10 mouse cellular contexts compared by ENCODE assay signal in the genomic region with DNA sequence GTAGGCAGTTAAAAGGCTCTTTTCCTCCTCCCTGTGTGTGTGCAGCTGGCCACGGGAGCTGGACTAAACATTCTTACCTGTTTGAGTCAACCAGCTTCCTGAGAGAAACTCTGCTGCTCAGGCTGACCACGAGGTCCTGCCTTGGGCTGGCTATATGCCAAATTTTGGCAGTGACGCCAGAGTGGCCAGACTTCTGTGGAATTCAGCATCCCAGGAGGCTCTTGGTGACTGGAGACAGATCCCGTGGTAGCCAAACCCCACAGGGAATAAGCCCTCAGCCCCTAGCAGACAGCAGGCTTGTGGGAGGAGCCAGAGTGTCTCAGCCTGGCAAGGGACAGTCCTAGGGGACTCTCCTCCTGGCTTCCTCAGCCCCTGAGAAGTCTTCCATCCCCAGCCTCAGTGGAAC. TPM values are rescaled to one million over a fixed set of nuclear protein-coding genes. Genes with fewer than 3 reads are reported as not detected.
DNase-seq lines count a peak whose midpoint lies in the region; ATAC-seq and TF ChIP-seq lines count a peak whose summit lies in the region.
"Had no signal": no experiment of that assay in that cellular context is flagged by ENCODE, and none has a peak within 500 bp of the region (broad histone marks: within the 10 kb centered on the region; RNA-seq: fewer than 3 reads in every experiment).

No protein-coding gene starts in this region.

- TF ChIP-seq CTCF in embryonic fibroblast, embryonic 13.5 days (IDR thresholded peaks at IDR 0.05; ENCODE audit: borderline replicate concordance, insufficient read depth, low read length): no peak
- TF ChIP-seq CTCF in hindbrain, postnatal 0 days (IDR thresholded peaks at IDR 0.05; ENCODE audit: low read depth): no peak

- peaks cover 30% of the 10 kb centered on the region for H3K36me3 ChIP-seq in hindbrain, postnatal 0 days (ENCODE audit: insufficient read depth, low read length)
- H3K36me3 ChIP-seq in neural tube, embryonic 15.5 days: 0 out of 2 replicates have a peak, but pooled peaks cover 3% of the 10 kb centered on the region

- WGBS in hindbrain, postnatal 0 days: 23% methylated on average over 4 of the region's 4 CpGs
- 27% methylated on average over 4 of the region's 4 CpGs for WGBS in neural tube, embryonic 15.5 days

- no peak for TF ChIP-seq POLR2A in embryonic fibroblast, embryonic 13.5 days (IDR thresholded peaks at IDR 0.05; ENCODE audit: low read depth, low read length)

- H3K9ac ChIP-seq in hindbrain, postnatal 0 days (replicated peaks; ENCODE audit: low read length): no peak overlapping the region
- no peak overlapping the region for H3K9ac ChIP-seq in neural tube, embryonic 15.5 days (replicated peaks)
- H3K9ac ChIP-seq: liver, embryonic 14.5 days had no signal

- no peak overlapping the region for H3K4me2 ChIP-seq in hindbrain, postnatal 0 days (ENCODE audit: low read depth, low read length)
- no peak overlapping the region for H3K4me2 ChIP-seq in neural tube, embryonic 15.5 days

- H3K4me1 ChIP-seq in embryonic fibroblast, embryonic 13.5 days (ENCODE audit: control insufficient read depth, insufficient read depth, low read length): peaks cover 15% of the 10 kb centered on the region
- H3K4me1 ChIP-seq in hindbrain, postnatal 0 days (ENCODE audit: insufficient read depth, low read length): no peaks in the 10 kb centered on the region
- peaks cover 2% of the 10 kb centered on the region; the same call in 1 of the 2 replicates for H3K4me1 ChIP-seq in neural tube, embryonic 15.5 days

- DNase-seq in urinary bladder, adult 18-20 months (ENCODE audit: low spot score in 2 of 2): peak; percentile 39 to 40
- DNase-seq in urinary bladder, postnatal 10 days (ENCODE audit: low spot score): no peak
- peak; percentile 62 for DNase-seq in hindbrain, postnatal 0 days (ENCODE audit: low spot score)
- DNase-seq in lung, postnatal 25 days (ENCODE audit: low spot score): peak; percentile 60

- H3K9me3 ChIP-seq in hindbrain, postnatal 0 days (ENCODE audit: low read length): no peaks in the 10 kb centered on the region
- H3K9me3 ChIP-seq in neural tube, embryonic 15.5 days (replicated peaks): no peaks in the 10 kb centered on the region

- H3K4me3 ChIP-seq in embryonic fibroblast, embryonic 13.5 days (ENCODE audit: insufficient read depth, low read length): no peak overlapping the region
- H3K4me3 ChIP-seq in hindbrain, postnatal 0 days (ENCODE audit: low read length): no peak overlapping the region
- H3K4me3 ChIP-seq in neural tube, embryonic 15.5 days (replicated peaks): no peak overlapping the region

- no peak for ATAC-seq in hindbrain, postnatal 0 days
- no peak for ATAC-seq in activated CD4-positive, CD25-positive, alpha-beta regulatory T cell, adult 4 months
- no peak for ATAC-seq in neural tube, embryonic 15.5 days (ENCODE audit: low FRiP score)
- no peak for ATAC-seq in megakaryocyte, adult 5-6 weeks (ENCODE audit: poor library complexity, severe bottlenecking)

- 0 out of 2 replicates have a peak overlapping the region, but pooled peaks have one; percentile 21 for H3K27ac ChIP-seq in embryonic fibroblast, embryonic 13.5 days (ENCODE audit: insufficient read depth, low read length)
- no peak overlapping the region for H3K27ac ChIP-seq in hindbrain, postnatal 0 days
- no peak overlapping the region for H3K27ac ChIP-seq in neural tube, embryonic 15.5 days (replicated peaks)
- H3K27ac ChIP-seq: liver, embryonic 14.5 days had no signal

- no peaks in the 10 kb centered on the region for H3K27me3 ChIP-seq in hindbrain, postnatal 0 days (ENCODE audit: insufficient read depth, low read length)
- no peaks in the 10 kb centered on the region for H3K27me3 ChIP-seq in neural tube, embryonic 15.5 days (replicated peaks)

RNA-seq across cellular contexts. Expression of a gene that starts 19.9 kb away (rescaled TPM):
- not detected in 2 replicates for polyA plus RNA-seq in embryonic fibroblast, embryonic 13.5 days (2011; ENCODE audit: insufficient read length, low read depth, missing spikeins)
- total RNA-seq in hindbrain, postnatal 0 days (2014; rRNA removed): 30.4 and 36.0 TPM in 2 replicates
- polyA plus RNA-seq in hindbrain, postnatal 0 days (2015; fragmentation: Nextera tagmentation; extraction: Ambion mirVana): 48.4 and 53.5 TPM in 2 replicates
- polyA plus RNA-seq in activated CD4-positive, CD25-positive, alpha-beta regulatory T cell, adult 4 months (2017; shearing (Covaris generic)): under 1 TPM in 1 of 2 experiments, not detected in 1; 0.25 TPM
- polyA plus RNA-seq in neural tube, embryonic 15.5 days (2015; fragmentation: Nextera tagmentation; extraction: Ambion mirVana): 29.3 and 31.5 TPM in 2 replicates
- total RNA-seq in megakaryocyte, adult 5-6 weeks (2015): 0.02 TPM in 1 of 2 replicates, not detected in the other
- not detected in 2 replicates for total RNA-seq in megakaryocyte, adult 5-6 weeks (2017)
- polyA plus RNA-seq: liver, embryonic 14.5 days had no signal

RNA-seq across cellular contexts. Expression of a gene that starts 44.7 kb away (rescaled TPM):
- not detected in 2 replicates for polyA plus RNA-seq in embryonic fibroblast, embryonic 13.5 days (2011; ENCODE audit: insufficient read length, low read depth, missing spikeins)
- not detected in 2 replicates for total RNA-seq in hindbrain, postnatal 0 days (2014; rRNA removed)
- polyA plus RNA-seq in hindbrain, postnatal 0 days (2015; fragmentation: Nextera tagmentation; extraction: Ambion mirVana): not detected in 2 replicates
- polyA plus RNA-seq in activated CD4-positive, CD25-positive, alpha-beta regulatory T cell, adult 4 months (2017; shearing (Covaris generic)): not detected
- polyA plus RNA-seq in neural tube, embryonic 15.5 days (2015; fragmentation: Nextera tagmentation; extraction: Ambion mirVana): not detected in 2 replicates
- not detected in 2 replicates for total RNA-seq in megakaryocyte, adult 5-6 weeks (2015)
- total RNA-seq in megakaryocyte, adult 5-6 weeks (2017): not detected in 2 replicates
- total RNA-seq: adrenal gland, postnatal 4 days had no signal
- polyA plus RNA-seq: liver, embryonic 14.5 days had no signal

Comparison
In these comparisons a context has a peak if more than half of its experiments do, and no peak if none do; other contexts are left out.
1. RNA of a gene that starts 19.9 kb away (polyA plus RNA-seq): 48.4 to 53.5 TPM in hindbrain, postnatal 0 days and 29.3 to 31.5 TPM in neural tube, embryonic 15.5 days; not detected in embryonic fibroblast, embryonic 13.5 days and 0.25 TPM in activated CD4-positive, CD25-positive, alpha-beta regulatory T cell, adult 4 months; every median in the first group is over 10 times any median in the second.